Mouse (Mus musculus) kidney, adult 2 months (tissue): ENCODE results near the gene Crhr1.

Source experiments
- CTCF ChIP-seq: fragments of 200-500 bp; conservative IDR thresholded peaks from 2 replicates; pipeline ENCODE4 v1.5.1; 2011; ENCODE audit warnings: low read depth, mild to moderate bottlenecking, control low read depth, low read length, moderate library complexity, mixed read lengths; ENCODE audit not compliant: insufficient read depth, insufficient read length
- POLR2A ChIP-seq: fragments of 200-500 bp; IDR thresholded peaks from one replicate; pipeline ENCODE4 v1.6.1; 2011; ENCODE audit warnings: low read depth, low read length, control low read depth

GRCm38 (mm10) chr11:104106329-104106728 is 26.3 kb upstream of the Crhr1 start:
- no peak for TF ChIP-seq POLR2A
- no peak for TF ChIP-seq CTCF
